Mouse (Mus musculus) layer of hippocampus, adult 8-10 months (tissue): ENCODE measurements around the gene Cldn34b2. TPM values are rescaled to one million over a fixed set of nuclear protein-coding genes. Genes with fewer than 3 reads are reported as not detected.
"Not testable (repeated sequence)": the region's sequence is repeated elsewhere in the genome, so short reads cannot be mapped to it uniquely, and the experiment has no call there.

Source experiments
- DNase-seq, 2 experiments: peaks; one replicate each; pipeline ENCODE4 v3.0.0; 2022; ENCODE audit warnings: low spot score in 2 of 2
- total RNA-seq, 4 experiments: library from RNA; stranded (reverse); gene quantifications; 2 replicates each; pipeline ENCODE4 v1.2.4; 2022

Gene Cldn34b2
- not detected for total RNA-seq

- not testable (repeated sequence) for DNase-seq
These were observed at the start of gene Cldn34b2 for GRCm38 (mm10) chrX:155128312-155128711. Cldn34b2 (minus strand) TSS chrX:155128412.

DNA sequence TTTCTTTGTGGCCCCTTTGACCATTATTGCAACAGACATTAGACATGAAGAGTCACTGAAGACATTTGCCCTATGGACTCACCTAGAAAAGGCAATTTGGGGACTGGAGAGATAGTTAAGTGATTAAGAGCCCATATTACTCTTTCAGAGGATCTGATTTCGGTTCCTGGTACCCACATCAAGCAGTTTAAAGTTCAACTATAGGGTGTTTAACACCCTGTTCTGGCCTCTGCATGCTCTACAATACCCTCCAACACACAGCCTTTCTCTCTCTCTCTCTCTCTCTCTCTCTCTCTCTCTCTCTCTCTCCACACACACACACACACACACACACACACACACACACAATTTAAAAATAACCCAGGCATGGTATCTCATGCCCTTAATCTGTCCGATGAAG is 49.4 kb upstream of the Cldn34b2 start:
- no peak for DNase-seq

DNA sequence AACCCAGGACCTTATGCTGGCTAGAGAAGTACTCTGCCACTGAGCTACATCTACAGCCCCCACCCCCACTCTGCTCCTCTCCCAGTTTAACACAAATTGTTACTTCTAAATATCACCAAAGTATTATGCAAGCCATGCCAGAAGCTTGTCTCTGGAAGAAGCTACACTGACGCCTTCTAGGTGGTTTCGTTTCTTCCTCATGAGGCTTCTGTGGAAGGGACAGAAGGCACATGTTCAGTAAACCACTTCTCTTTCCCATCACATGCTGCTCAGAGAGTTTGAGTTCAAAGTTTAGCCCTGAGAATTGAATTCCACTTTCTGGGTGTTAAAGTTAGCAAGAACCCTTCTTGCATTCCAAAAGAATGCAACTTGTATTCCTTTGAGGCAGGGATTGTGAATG is 49.0 kb upstream of the Cldn34b2 start:
- DNase-seq: no peak

GRCm38 (mm10) chrX:155175568-155175967 is 47.4 kb upstream of the Cldn34b2 start:
- no peak for DNase-seq

GRCm38 (mm10) chrX:155172310-155172709 is 44.1 kb upstream of the Cldn34b2 start:
- peak in 1 of 2 experiments; percentile 3 for DNase-seq

- DNase-seq: no peak
These were observed 43.5 kb upstream of the Cldn34b2 start for GRCm38 (mm10) chrX:155171754-155172153.

DNA sequence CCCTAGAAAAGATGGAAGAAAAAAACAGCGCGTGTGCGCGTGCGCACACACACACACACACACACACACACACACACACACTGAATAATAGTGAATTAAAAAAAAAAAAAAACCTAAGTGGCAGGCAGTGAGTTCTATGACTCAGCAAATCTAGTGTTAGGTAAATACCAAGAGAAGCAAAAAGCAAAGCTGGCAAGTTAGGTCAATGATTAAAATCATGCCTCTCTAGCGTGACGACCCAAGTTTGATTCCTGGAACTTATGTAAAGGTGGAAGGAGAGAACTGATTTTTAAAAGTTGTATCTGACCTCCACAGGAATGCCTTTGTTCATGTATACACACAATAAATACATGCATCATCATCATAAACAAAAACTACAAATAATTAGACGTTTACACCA is 41.7 kb upstream of the Cldn34b2 start:
- no peak for DNase-seq

- no peak for DNase-seq
These were observed 39.5 kb upstream of the Cldn34b2 start for GRCm38 (mm10) chrX:155167667-155168066.

GRCm38 (mm10) chrX:155166313-155166712 is 38.1 kb upstream of the Cldn34b2 start:
- DNase-seq: no peak

- no peak for DNase-seq
These were observed 35.3 kb upstream of the Cldn34b2 start for GRCm38 (mm10) chrX:155163553-155163952.

DNA sequence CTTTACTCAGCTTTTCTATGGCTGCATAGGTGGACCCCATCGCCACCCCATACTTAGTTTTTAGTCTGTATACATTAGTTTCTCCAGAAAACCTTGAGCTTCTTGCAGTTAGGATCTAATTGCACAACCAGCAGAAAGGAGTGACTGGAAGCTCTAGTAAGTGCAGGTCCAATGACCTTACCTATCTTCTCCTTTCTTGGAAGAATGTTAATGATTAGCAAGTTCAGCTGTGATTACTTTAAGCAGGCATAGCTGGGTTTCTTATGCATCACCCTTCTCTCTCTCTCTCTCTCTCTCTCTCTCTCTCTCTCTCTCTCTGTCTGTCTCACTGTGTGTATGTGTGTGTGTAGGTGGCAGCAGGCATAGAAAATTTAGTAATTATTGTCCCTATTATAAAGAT is 23.7 kb upstream of the Cldn34b2 start:
- DNase-seq: no peak

- peak; percentile 5 to 21 for DNase-seq
These were observed 16.5 kb upstream of the Cldn34b2 start for GRCm38 (mm10) chrX:155144718-155145117.

- DNase-seq: peak in 1 of 2 experiments; percentile 1
These were observed 30.2 kb downstream of the Cldn34b2 start for GRCm38 (mm10) chrX:155098024-155098423.

DNA sequence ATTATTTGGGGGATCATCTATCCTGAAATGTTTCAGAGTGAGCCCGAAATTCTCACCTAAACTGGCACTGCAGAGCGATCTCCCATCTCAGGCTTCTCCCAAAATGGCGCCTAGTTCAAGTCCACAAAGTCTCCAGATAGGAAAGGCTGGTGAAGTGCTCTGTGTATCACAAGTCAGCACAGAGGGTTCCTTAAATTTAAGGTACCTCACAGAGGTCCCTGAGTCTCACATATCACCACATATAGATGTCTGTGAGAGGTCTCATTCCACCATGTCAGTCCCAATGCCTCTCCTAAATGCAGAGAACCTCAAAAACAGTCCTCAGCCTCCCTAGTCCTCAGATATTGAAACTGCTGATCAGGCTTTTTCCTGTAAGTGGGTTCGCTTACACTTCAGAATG is 34.6 kb downstream of the Cldn34b2 start, which contains the start of gene Magea2:
Gene Magea2 (minus strand): TSS at position 101 of the 400 bp plus-strand sequence.
- not testable (repeated sequence) for DNase-seq

GRCm38 (mm10) chrX:155089693-155090092 is 38.5 kb downstream of the Cldn34b2 start, which contains the start of gene Magea1:
Magea1 (minus strand) TSS chrX:155089793.
- DNase-seq: not testable (repeated sequence)

Other genes with a start within 250 kb of the Cldn34b2 start
- not detected for gene Cldn34b1, start 238.1 kb downstream of the Cldn34b2 start, total RNA-seq
- not detected for gene Magea6, start 192.4 kb downstream of the Cldn34b2 start, total RNA-seq
- gene Magea3, start 178.9 kb downstream of the Cldn34b2 start, total RNA-seq: not detected
- gene Magea8, start 132.6 kb downstream of the Cldn34b2 start, total RNA-seq: not detected
- not detected for gene Magea5, start 65.3 kb downstream of the Cldn34b2 start, total RNA-seq
- not detected for gene Magea1, start 38.6 kb downstream of the Cldn34b2 start, total RNA-seq
- not detected for gene Magea2, start 34.7 kb downstream of the Cldn34b2 start, total RNA-seq
- gene Sat1, start 88.0 kb upstream of the Cldn34b2 start, total RNA-seq: 10 to 100 TPM; 62.4 to 91.7 (median 78.6) TPM
- 10 to 100 TPM; 16.2 to 20.8 (median 17.8) TPM for gene Acot9, start 134.0 kb upstream of the Cldn34b2 start, total RNA-seq
- gene Prdx4, start 212.3 kb upstream of the Cldn34b2 start, total RNA-seq: 10 to 100 TPM; 13.4 to 27.5 (median 24.5) TPM